Mouse (Mus musculus): ENCODE data around the gene Snrnp200. TPM values are rescaled to one million over a fixed set of nuclear protein-coding genes. Genes with fewer than 3 reads are reported as not detected.
"Not testable (repeated sequence)": the region's sequence is repeated elsewhere in the genome, so short reads cannot be mapped to it uniquely, and the experiment has no call there.

Gene Snrnp200
- polyA plus RNA-seq (2015; fragmentation: Nextera tagmentation; extraction: Ambion mirVana) = 48.1 and 50.0 TPM in 2 replicates

DNA sequence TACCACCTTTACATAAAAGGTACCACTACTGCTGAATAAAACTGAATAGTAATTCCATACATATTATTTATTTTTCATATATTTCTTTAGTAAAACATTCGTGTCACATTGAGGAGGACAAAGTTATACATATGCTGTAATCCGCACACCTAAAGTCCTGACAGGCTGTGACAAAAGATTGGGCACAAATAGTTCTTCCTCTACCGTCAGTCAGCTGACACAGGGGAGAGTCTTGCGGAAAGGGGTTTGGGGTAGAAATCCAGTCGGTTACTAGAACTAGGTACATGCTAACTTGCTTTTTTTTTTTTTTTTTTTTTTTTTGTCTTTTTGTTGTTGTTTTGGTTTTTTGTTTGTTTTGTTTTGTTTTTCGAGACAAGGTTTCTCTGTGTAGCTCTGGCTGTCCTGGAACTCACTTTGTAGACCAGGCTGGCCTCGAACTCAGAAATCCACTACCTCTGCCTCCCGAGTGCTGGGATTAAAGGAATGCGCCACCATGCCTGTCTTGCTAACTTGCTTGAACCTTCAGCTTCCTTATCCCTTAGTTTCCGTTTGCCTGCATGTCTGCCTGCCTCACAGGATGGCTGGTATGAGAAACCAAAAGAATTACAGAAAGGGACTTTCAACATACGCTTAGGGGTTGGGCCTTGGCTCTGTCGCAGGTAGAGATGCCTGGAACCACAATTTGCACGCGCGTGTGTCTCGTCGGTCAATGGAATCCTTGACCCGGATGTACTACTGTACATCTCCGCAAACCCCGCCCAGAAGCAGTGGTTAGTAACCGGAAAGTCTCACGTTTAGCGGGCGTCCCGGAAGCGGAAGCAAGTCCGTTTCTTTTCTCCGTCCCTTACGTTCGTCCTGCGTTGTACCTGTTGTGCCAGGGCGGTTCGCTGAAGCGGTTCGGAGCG, at the start of gene Snrnp200, which contains the start of gene 1810024B03Rik:
Gene Snrnp200 (plus strand): TSS at position 840 of the 905 bp plus-strand sequence.
Gene 1810024B03Rik (minus strand): TSS at position 734 of the 905 bp plus-strand sequence.
- Histone ChIP-seq H3K4me1 (peaks cover 10% of the 10 kb centered on the region), H3K36me3 (peaks cover 28% of the 10 kb centered on the region), H3K9ac (peak within 1 kb of the TSS; percentile 77), H3K9me3 (replicated peaks) (no peaks in the 10 kb centered on the region), H3K4me3 (replicated peaks) (peak within 1 kb of the TSS; percentile 73), H3K27me3 (no peaks in the 10 kb centered on the region), H3K4me2 (replicated peaks) (peak within 1 kb of the TSS; percentile 77), H3K27ac (replicated peaks) (peak within 1 kb of the TSS; percentile 71)
- WGBS = 12% methylated on average over 36 of the region's 36 CpGs
- ATAC-seq (ENCODE audit: insufficient number of reproducible peaks, low FRiP score, low TSS enrichment, low read depth) = peak; percentile 96

DNA sequence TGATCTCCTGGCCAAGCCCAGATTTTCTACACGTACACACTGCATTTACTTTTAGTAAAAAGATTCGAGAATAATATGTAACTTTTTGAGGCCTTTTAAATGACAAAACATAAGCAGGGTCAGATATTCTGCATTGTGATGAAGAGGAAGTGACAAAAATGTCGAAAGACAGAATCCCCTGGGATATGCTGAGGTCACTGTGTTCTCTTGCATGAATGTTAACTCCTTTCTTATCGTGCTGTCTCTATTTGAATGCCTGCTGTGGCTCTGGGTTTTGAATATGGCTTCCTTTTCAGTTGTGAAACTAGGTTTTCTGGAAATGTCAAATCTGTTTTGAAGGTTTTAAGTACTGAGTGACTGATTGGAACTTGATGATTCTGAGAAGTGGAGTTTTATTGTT, 42.5 kb upstream of the Snrnp200 start:
- Histone ChIP-seq H3K27me3 (no peaks in the 10 kb centered on the region; the same call in 1 of the 2 replicates), H3K36me3 (no peaks in the 10 kb centered on the region), H3K9me3 (replicated peaks) (no peaks in the 10 kb centered on the region), H3K9ac (no peak overlapping the region), H3K4me3 (replicated peaks) (no peak overlapping the region), H3K4me2 (replicated peaks) (no peak overlapping the region), H3K4me1 (no peaks in the 10 kb centered on the region), H3K27ac (replicated peaks) (no peak overlapping the region)
- WGBS = 54% methylated on average over 4 of the region's 4 CpGs
- no peak for ATAC-seq (ENCODE audit: insufficient number of reproducible peaks, low FRiP score, low TSS enrichment, low read depth)

DNA sequence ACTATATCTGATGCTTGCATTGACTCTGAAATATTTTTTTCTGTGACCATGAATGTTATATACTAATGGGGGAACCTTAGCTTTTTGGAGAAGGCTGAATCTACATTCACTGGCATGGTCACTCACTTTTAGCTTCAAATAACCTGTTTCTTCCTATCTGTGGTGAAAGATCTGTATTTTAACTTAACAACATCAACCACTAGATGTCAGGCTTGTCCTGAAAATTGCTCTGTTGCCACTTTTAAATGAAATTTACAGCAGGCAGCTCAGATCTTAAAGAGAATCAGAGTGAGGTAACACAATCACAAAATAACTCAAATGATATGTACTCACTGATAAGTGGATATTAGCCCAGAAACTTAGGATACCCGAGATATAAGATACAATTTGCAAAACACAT, 41.9 kb upstream of the Snrnp200 start:
- 0% methylated on average over 1 of the region's 1 CpGs for whole genome bisulfite sequencing
- H3K9ac ChIP-seq; H3K4me2 ChIP-seq (replicated peaks); H3K27ac ChIP-seq (replicated peaks); H3K36me3 ChIP-seq; ATAC-seq (ENCODE audit: insufficient number of reproducible peaks, low FRiP score, low TSS enrichment, low read depth); H3K9me3 ChIP-seq (replicated peaks); H3K27me3 ChIP-seq; H3K4me1 ChIP-seq; H3K4me3 ChIP-seq (replicated peaks): not testable (repeated sequence)

DNA sequence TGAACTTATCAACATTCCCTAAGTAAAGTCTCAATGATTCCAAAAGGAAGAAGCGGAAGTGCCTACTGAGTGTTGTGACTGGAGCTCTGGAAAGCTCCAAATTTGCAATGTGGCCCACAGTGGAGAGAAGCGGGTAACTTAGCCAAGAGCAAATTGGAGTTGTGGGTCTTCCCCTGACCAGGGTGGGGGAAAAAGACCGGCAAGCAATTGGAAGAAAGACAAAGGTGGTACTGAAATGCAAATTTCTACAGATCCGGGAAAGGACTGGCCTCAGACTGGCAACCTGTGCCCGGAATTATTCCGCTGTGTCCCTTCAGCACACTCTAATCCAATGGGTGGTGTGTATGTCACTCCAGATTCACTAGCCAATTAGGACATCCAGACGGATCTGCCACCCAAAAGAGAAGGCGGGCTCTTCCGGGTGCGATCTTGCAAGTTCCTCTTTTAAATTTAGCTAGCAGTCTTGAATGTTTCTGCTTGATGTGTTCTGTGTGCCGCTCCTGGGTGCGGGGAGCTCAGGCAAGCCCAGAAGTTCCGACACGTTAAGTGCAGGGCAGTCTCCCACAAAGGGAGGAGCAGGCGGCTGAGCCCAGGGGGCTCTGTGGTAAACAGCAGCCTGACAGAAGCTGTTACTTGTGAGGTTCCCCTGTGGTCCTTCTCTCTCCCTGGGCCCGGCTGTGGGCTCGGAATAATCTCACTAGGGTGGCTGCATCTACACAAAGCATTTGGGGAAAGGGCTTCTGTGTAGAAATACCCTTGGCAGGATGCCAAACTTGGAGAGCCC, 25.4 kb upstream of the Snrnp200 start:
- peak overlapping the region; percentile 79 for H3K4me2 ChIP-seq (replicated peaks)
- H3K4me3 ChIP-seq (replicated peaks) = peak overlapping the region; percentile 58
- 2% methylated on average over 17 of the region's 17 CpGs for WGBS

DNA sequence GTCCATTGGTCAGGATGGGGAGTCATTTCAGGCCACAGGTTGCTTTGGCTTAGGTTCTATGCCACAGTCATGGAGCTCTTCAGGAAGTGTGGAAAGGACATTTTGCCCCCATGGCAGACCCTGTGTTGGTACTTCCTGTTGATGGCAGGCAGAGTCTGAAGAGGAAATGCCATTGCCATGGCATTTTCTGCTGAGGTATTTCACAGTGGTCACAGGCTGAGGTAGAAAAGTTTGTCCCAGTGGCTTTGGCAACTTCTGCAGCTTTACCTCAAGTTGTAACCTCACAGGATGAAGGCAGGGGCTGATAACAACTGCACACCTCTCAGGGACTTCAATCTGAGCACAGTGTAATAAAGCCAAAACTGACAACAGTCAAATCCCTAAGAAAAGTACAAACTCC, 18.6 kb upstream of the Snrnp200 start:
- no peak for ATAC-seq (ENCODE audit: insufficient number of reproducible peaks, low FRiP score, low TSS enrichment, low read depth)
- no peaks in the 10 kb centered on the region for H3K9me3 ChIP-seq (replicated peaks)
- no peaks in the 10 kb centered on the region for H3K27me3 ChIP-seq
- H3K4me2 ChIP-seq (replicated peaks) = no peak overlapping the region
- no peaks in the 10 kb centered on the region for H3K4me1 ChIP-seq
- H3K36me3 ChIP-seq = no peaks in the 10 kb centered on the region
- H3K9ac ChIP-seq = no peak overlapping the region
- no peak overlapping the region for H3K4me3 ChIP-seq (replicated peaks)
- H3K27ac ChIP-seq (replicated peaks) = no peak overlapping the region

More for the DNA sequence above, 25.4 kb upstream of the Snrnp200 start:
- Histone ChIP-seq H3K9ac (peak overlapping the region; percentile 58), H3K36me3 (no peaks in the 10 kb centered on the region), H3K9me3 (replicated peaks) (no peaks in the 10 kb centered on the region), H3K27ac (replicated peaks) (peak overlapping the region; percentile 88), H3K4me1 (no peaks in the 10 kb centered on the region), H3K27me3 (no peaks in the 10 kb centered on the region)
- ATAC-seq (ENCODE audit: insufficient number of reproducible peaks, low FRiP score, low TSS enrichment, low read depth) = peak; percentile 99

DNA sequence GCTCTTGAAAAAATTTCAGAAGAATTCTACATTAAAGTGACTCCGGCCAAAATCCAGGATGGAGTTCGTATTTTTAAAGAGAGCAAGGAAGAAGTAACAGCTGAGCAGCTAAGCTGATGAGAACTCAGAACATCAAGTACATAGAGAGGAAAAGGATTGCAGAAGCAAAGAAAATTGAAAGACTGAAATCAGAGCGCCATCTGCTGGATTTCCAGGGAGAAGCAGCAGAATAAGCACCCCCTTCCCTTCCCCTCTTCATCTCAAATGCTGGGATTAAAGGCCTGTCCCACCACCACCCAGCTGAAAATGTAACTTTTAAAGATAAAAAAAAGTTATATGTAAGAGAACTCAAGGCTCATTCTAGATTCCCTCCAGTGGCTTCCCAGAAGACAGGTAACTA, 3.3 kb upstream of the Snrnp200 start:
- H3K27me3 ChIP-seq = no peaks in the 10 kb centered on the region
- H3K4me1 ChIP-seq = peaks cover 10% of the 10 kb centered on the region
- no peak overlapping the region for H3K27ac ChIP-seq (replicated peaks)
- no peaks in the 10 kb centered on the region for H3K9me3 ChIP-seq (replicated peaks)
- no peak overlapping the region for H3K4me3 ChIP-seq (replicated peaks)
- peaks cover 2% of the 10 kb centered on the region; the same call in 1 of the 2 replicates for H3K36me3 ChIP-seq
- no peak overlapping the region for H3K9ac ChIP-seq
- H3K4me2 ChIP-seq (replicated peaks) = no peak overlapping the region
- WGBS = 33% methylated on average over 3 of the region's 3 CpGs
- ATAC-seq (ENCODE audit: insufficient number of reproducible peaks, low FRiP score, low TSS enrichment, low read depth) = no peak

DNA sequence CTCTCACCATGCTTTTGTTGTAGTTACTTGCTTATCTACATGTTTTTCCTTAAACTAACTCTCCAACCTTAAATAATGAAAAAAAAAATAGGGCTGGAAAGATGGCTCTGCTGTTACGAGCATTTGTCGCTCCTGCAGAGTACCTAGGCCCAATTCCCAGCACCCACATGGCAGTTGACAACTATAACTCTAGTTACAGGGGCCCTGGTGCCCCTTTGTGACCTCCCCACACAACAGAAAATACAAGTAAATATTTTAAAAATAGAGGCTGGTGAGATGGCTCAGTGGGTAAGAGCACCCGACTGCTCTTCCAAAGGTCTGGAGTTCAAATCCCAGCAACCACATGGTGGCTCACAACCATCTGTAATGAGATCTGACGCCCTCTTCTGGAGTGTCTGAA, 2.2 kb upstream of the Snrnp200 start:
- H3K9me3 ChIP-seq (replicated peaks); H3K9ac ChIP-seq; H3K27ac ChIP-seq (replicated peaks); H3K4me2 ChIP-seq (replicated peaks); H3K4me1 ChIP-seq; H3K4me3 ChIP-seq (replicated peaks); H3K36me3 ChIP-seq; H3K27me3 ChIP-seq; ATAC-seq (ENCODE audit: insufficient number of reproducible peaks, low FRiP score, low TSS enrichment, low read depth): not testable (repeated sequence)
- 86% methylated on average over 4 of the region's 4 CpGs for WGBS

DNA sequence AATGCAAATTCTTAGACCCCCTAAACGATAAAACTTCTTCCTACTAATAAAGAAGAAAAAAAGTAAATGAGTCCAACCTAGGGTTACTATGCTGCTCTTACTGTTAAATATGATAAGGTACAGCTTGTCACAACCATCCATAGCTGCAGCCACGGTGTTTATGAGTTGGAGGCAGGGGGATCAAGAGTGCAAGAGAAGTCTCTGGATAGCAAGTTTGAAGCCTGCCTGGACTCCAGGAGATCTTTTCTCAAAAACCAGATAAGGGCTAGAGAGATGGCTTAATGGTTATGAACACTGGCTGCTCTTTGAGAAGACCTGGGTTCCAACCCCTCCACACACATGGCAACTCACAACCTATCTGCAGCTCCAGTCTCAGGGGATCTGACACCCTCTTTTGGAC, 1.3 kb upstream of the Snrnp200 start:
- Histone ChIP-seq H3K36me3 (peaks cover 20% of the 10 kb centered on the region), H3K9me3 (replicated peaks) (no peaks in the 10 kb centered on the region), H3K27ac (replicated peaks) (no peak overlapping the region), H3K4me2 (replicated peaks) (no peak overlapping the region), H3K9ac (no peak overlapping the region), H3K27me3 (no peaks in the 10 kb centered on the region), H3K4me3 (replicated peaks) (no peak overlapping the region), H3K4me1 (peaks cover 10% of the 10 kb centered on the region)
- 87% methylated on average over 2 of the region's 2 CpGs for WGBS
- no peak for ATAC-seq (ENCODE audit: insufficient number of reproducible peaks, low FRiP score, low TSS enrichment, low read depth)

DNA sequence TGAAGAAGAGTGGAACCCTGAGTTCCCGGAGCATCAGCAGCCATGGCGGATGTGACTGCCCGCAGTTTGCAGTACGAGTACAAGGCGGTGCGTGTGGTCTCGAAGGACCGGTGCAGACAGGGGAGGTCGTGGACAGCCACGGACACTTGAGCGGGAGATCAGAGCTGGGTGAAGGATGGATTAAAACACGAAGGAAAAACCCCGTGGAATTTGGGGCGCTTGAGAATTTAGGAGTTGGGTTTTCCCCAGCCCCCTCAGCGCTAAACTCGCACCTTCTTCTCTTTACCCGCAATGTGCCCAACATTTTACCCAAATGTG, 225 bp downstream of the Snrnp200 start:
- peak overlapping the region; percentile 77 for H3K4me2 ChIP-seq (replicated peaks)
- H3K27ac ChIP-seq (replicated peaks) = peak overlapping the region; percentile 71
- peaks cover 35% of the 10 kb centered on the region for H3K36me3 ChIP-seq
- H3K9me3 ChIP-seq (replicated peaks) = no peaks in the 10 kb centered on the region
- WGBS = under 1% methylated on average over 17 of the region's 17 CpGs
- no peaks in the 10 kb centered on the region for H3K27me3 ChIP-seq
- H3K9ac ChIP-seq = peak overlapping the region; percentile 77
- H3K4me3 ChIP-seq (replicated peaks) = peak overlapping the region; percentile 73
- ATAC-seq (ENCODE audit: insufficient number of reproducible peaks, low FRiP score, low TSS enrichment, low read depth) = no peak; the same call in 1 of the 2 replicates
- H3K4me1 ChIP-seq = peaks cover 10% of the 10 kb centered on the region

DNA sequence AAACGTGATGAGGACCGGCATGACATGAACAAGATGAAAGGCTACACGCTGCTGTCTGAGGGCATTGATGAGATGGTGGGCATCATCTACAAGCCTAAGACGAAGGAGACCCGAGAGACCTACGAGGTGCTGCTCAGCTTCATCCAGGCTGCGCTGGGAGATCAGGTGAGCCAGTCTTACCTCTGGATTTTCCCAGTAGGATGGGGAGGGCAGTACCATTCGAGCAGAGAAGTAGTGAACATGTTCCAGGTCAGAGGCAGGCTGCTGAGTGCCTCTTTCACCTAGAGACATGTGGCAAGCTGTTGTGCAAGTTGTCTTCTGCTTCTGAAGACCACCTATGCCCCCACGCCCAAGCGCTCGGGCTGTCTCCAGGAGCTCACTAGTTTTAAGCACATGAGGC, 2.5 kb downstream of the Snrnp200 start:
- no peaks in the 10 kb centered on the region for H3K27me3 ChIP-seq
- H3K9me3 ChIP-seq (replicated peaks) = no peaks in the 10 kb centered on the region
- no peak overlapping the region for H3K27ac ChIP-seq (replicated peaks)
- WGBS = 92% methylated on average over 11 of the region's 11 CpGs
- no peak overlapping the region for H3K4me2 ChIP-seq (replicated peaks)
- ATAC-seq (ENCODE audit: insufficient number of reproducible peaks, low FRiP score, low TSS enrichment, low read depth) = no peak
- no peak overlapping the region for H3K9ac ChIP-seq
- peaks cover 10% of the 10 kb centered on the region for H3K4me1 ChIP-seq
- no peak overlapping the region for H3K4me3 ChIP-seq (replicated peaks)
- H3K36me3 ChIP-seq = peaks cover 58% of the 10 kb centered on the region

DNA sequence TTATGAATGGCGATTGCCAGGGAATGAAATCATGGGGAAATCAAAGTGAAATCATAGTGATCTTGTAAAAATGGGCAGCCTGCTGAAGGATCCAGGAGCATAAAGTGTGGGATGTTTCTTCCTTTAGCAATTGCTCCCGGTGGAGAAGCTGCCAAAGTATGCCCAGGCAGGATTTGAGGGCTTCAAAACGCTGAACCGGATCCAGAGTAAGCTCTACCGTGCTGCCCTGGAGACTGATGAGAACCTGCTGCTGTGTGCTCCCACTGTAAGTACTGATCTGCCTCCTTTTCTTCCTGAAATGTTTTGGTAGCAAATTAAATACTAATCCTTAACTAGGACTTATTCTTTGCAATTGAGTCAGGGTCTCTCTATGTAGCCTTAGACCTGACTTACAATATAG, 9.6 kb downstream of the Snrnp200 start:
- Histone ChIP-seq H3K27ac (replicated peaks) (no peak overlapping the region), H3K9ac (no peak overlapping the region), H3K4me3 (replicated peaks) (no peak overlapping the region), H3K4me1 (no peaks in the 10 kb centered on the region), H3K9me3 (replicated peaks) (no peaks in the 10 kb centered on the region), H3K4me2 (replicated peaks) (no peak overlapping the region), H3K27me3 (no peaks in the 10 kb centered on the region), H3K36me3 (peaks cover 97% of the 10 kb centered on the region)
- no peak for ATAC-seq (ENCODE audit: insufficient number of reproducible peaks, low FRiP score, low TSS enrichment, low read depth)
- 92% methylated on average over 5 of the region's 5 CpGs for WGBS
